In the genomic region with DNA sequence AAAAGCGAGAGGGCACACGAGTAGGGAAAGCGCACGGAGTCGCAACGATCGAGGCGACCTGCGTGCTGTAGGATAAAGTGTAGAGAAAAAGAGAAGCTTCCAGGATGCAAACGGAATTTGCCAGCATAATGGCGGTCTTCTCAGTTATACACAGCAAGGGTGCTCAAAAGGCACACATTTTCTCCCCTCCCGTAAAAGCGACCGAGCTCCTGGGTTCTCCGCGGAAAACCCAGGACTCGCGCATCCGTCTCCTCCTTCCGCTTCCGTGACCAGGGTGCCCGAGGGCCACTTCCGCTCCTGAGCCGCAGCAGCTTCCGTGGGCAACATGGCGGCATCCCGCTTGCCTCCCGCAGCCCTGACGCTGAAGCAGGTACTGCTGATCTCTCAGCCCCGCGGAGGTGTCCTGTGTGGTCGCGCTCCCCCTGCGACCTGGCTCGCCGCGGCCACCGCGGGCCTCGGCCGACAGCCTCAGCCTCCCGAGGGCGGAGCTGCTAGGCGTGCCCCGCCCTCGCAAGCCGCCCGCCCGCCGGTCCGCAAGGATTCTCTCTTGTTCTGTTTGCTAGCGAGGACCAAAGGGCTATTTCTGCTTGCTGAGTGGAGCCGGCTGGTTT, we compare ENCODE assay signal across 8 mouse cellular contexts. TPM values are rescaled to one million over a fixed set of nuclear protein-coding genes. Genes with fewer than 3 reads are reported as not detected.
DNase-seq lines count a peak whose midpoint lies in the region; ATAC-seq and TF ChIP-seq lines count a peak whose summit lies in the region.

A gene (plus strand): TSS at position 288 of the 611 bp plus-strand sequence.

- ATAC-seq in G1E (ENCODE audit: extremely low read depth, insufficient number of reproducible peaks, low FRiP score, poor library complexity, severe bottlenecking): peak; percentile 84
- ATAC-seq in forebrain, embryonic 16.5 days: peak; percentile 95
- ATAC-seq in lung, embryonic 15.5 days (ENCODE audit: borderline replicate concordance, extremely low read depth, low FRiP score, low TSS enrichment): peak; percentile 92

- no peaks in the 10 kb centered on the region for H3K9me3 ChIP-seq in G1E (replicated peaks)
- H3K9me3 ChIP-seq in forebrain, embryonic 16.5 days (ENCODE audit: control insufficient read depth, low read length): no peaks in the 10 kb centered on the region
- H3K9me3 ChIP-seq in lung, embryonic 15.5 days: no peaks in the 10 kb centered on the region

- WGBS in forebrain, embryonic 16.5 days: under 1% methylated on average over 52 of the region's 53 CpGs
- WGBS in lung, embryonic 15.5 days: under 1% methylated on average over 53 of the region's 53 CpGs

- intact Hi-C loops in heart, postnatal 36 days (cut with DNase I): loop anchor here (2.0 to 5.0 kb wide), 2 partner anchors 151 to 232 kb away; a partner anchor contains a TSS

- peaks cover 11% of the 10 kb centered on the region for H3K36me3 ChIP-seq in G1E (replicated peaks)
- H3K36me3 ChIP-seq in forebrain, embryonic 16.5 days (ENCODE audit: control insufficient read depth, insufficient read depth): no peaks in the 10 kb centered on the region; the same call in 1 of the 2 replicates
- H3K36me3 ChIP-seq in lung, embryonic 15.5 days: no peaks in the 10 kb centered on the region

- H3K4me1 ChIP-seq in G1E (ENCODE audit: insufficient read depth, low read depth, low read length): peaks cover 12% of the 10 kb centered on the region
- peaks cover 10% of the 10 kb centered on the region for H3K4me1 ChIP-seq in forebrain, embryonic 16.5 days (replicated peaks; ENCODE audit: control insufficient read depth, insufficient read depth, low read length)
- H3K4me1 ChIP-seq in lung, embryonic 15.5 days: peaks cover 8% of the 10 kb centered on the region

- peak within 1 kb of the TSS; percentile 99 for H3K27ac ChIP-seq in forebrain, embryonic 16.5 days (ENCODE audit: low read length)
- peak within 1 kb of the TSS; percentile 99 for H3K27ac ChIP-seq in lung, embryonic 15.5 days

- no peaks in the 10 kb centered on the region for H3K27me3 ChIP-seq in G1E (ENCODE audit: insufficient read depth, low read length)
- H3K27me3 ChIP-seq in forebrain, embryonic 16.5 days (replicated peaks; ENCODE audit: control insufficient read depth, insufficient read depth, low read length): no peaks in the 10 kb centered on the region
- no peaks in the 10 kb centered on the region for H3K27me3 ChIP-seq in lung, embryonic 15.5 days

- peak; percentile 92 for DNase-seq in G1E (ENCODE audit: low spot score)
- peak; percentile 83 for DNase-seq in cerebellum, adult 11-12 months
- peak; percentile 78 to 88 for DNase-seq in heart, postnatal 36 days
- peak; percentile 66 to 78 for DNase-seq in layer of hippocampus, adult 8-10 months (ENCODE audit: low spot score in 2 of 2)
- DNase-seq in ovary, adult 18-20 months (ENCODE audit: low spot score): peak; percentile 63
- DNase-seq in thymus, postnatal 0 days (ENCODE audit: low spot score): peak; percentile 87

- peak within 1 kb of the TSS; percentile 77 for H3K4me2 ChIP-seq in forebrain, embryonic 16.5 days (ENCODE audit: low read length)
- peak within 1 kb of the TSS; percentile 74 for H3K4me2 ChIP-seq in lung, embryonic 15.5 days

- H3K9ac ChIP-seq in forebrain, embryonic 16.5 days (replicated peaks; ENCODE audit: low read depth, low read length): peak within 1 kb of the TSS; percentile 97
- H3K9ac ChIP-seq in lung, embryonic 15.5 days: peak within 1 kb of the TSS; percentile 91

- peak within 1 kb of the TSS; percentile 94 for H3K4me3 ChIP-seq in G1E (ENCODE audit: low read depth, low read length)
- H3K4me3 ChIP-seq in forebrain, embryonic 16.5 days (replicated peaks; ENCODE audit: low read length): peak within 1 kb of the TSS; percentile 93
- H3K4me3 ChIP-seq in lung, embryonic 15.5 days: peak within 1 kb of the TSS; percentile 86

- TF ChIP-seq CTCF in G1E (IDR thresholded peaks at IDR 0.05; ENCODE audit: low read depth, low read length): no peak

RNA-seq across cellular contexts. Expression of the gene that starts here (rescaled TPM):
- total RNA-seq in G1E (2014; fragmentation: Nextera tagmentation) (34.3 and 42.0 TPM in 2 replicates), G1E (2017) (110 and 115 TPM in 2 replicates)
- 1.6 and 3.2 TPM in 2 replicates for polyA plus RNA-seq in G1E (2012)
- polyA plus RNA-seq in forebrain, embryonic 16.5 days (2015; fragmentation: Nextera tagmentation; extraction: Ambion mirVana): 118 and 123 TPM in 2 replicates
- 10 to 100 TPM; 38.4 to 38.7 TPM for total RNA-seq in heart, postnatal 36 days (2021)
- 10 to 100 TPM; 34.9 to 41.7 (median 39.5) TPM for total RNA-seq in layer of hippocampus, adult 8-10 months (2022)
- 88.9 and 101 TPM in 2 replicates for polyA plus RNA-seq in lung, embryonic 15.5 days (2015; fragmentation: Nextera tagmentation; extraction: Ambion mirVana)
- 138 and 141 TPM in 2 replicates for polyA plus RNA-seq in thymus, postnatal 0 days (2015; fragmentation: Nextera tagmentation; extraction: Ambion mirVana)

Comparison
In these comparisons a context has a peak if more than half of its experiments do, and no peak if none do; other contexts are left out.
1. Peak in every context shown above with its lines: DNase-seq, ATAC-seq, H3K4me3 ChIP-seq and H3K27ac ChIP-seq.
2. RNA of the gene that starts here (polyA plus RNA-seq): 138 to 141 TPM in thymus, postnatal 0 days, 118 to 123 TPM in forebrain, embryonic 16.5 days and 88.9 to 101 TPM in lung, embryonic 15.5 days; 1.6 to 3.2 TPM in G1E; every median in the first group is over 10 times any median in the second.